Mouse (Mus musculus): ENCODE results near the gene Cebpz.

DNA sequence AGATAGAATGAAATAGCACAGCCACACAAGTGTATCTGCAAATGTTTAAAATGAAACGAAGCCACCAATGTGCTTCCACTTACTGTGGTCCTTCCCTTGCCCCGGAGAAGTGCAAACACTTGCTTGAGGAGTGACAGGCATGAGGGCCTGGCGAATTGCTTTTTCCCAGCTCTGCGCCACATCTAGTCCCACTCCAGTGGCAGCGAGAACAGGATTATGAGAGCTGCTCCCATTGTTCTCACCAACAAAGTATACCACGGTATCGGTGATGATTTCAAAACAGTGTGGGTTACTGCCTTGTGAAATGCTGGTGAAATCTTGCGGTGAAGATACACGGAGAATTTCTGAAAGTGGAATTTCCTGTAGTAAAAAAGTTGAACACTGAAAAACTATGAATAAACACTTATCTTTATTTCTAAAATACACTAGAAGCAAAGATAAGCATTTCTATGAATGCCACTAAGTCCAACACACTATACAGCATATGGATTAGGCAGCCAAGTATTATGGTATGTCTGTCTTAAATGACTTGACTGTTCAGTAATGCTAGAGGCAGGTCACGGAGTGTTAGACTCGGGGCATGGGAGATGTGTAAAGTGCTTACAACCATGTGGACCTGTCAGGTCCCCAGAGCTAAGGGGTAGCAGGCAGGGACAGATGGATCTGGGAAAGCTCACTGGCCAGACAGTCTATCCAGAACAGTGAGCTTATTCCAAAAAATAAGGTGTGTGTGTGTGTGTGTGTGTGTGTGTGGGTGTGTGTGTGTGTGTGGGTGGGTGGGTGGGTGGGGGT lies 29.4 kb upstream of the Cebpz start:
- no peak for TF ChIP-seq EP300 (IDR thresholded peaks at IDR 0.05; ENCODE audit: low read depth)
- no peak for TF ChIP-seq CTCF (IDR thresholded peaks at IDR 0.05; ENCODE audit: low read depth)

Data from heart, postnatal 0 days (tissue).